Mouse (Mus musculus) right cerebral cortex, postnatal 4 days (tissue): ENCODE measurements around the gene Plcb4.

Experiments used
- DNase-seq: peaks from one replicate; pipeline ENCODE4 v3.0.0-alpha.2; 2022

Gene Plcb4

DNA sequence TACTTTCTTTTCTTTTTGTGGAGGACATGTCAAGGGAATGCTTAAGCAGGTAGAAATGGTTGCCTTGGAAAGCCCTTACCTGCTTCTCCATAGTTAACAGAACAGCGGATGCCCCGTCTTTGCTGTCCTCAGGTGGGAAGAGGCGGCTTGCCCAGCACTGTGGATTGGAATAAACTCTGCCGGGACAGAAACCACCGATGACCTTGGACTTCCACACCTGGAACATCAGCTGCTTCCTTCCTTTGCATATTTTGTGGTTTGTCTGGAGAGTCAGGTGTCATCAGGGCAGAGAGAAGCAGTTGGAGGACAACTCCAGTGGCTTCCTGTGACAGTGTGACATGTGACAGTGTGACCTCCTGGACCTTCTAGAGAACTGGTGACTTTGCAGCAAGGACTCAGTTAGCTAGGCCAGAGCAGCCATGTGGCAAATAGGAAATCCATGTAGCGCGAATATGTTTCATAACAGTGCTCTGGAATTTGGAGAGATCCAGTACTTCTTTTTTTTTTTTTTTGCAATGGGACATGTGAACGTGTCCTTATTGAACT lies 154.0 kb downstream of the Plcb4 start:
- DNase-seq: no peak

DNA sequence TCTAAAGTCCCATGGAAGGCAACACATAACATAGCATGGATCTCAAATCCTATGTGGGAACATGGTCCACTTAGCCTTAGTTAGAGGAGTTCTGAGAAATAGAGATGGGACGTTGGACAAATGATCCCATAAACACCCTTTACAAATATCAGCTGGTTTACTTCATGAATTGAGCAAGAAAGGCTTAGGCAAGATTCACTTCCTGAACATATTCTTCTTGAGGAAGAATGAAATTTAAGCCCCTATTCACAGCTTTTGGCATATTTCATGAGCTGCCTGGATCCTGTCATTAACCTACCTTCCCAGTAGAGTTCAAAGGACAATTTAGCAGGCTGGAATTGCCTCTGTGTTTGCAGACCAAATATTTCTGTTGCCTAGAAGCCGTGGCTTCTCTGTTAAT lies 161.9 kb downstream of the Plcb4 start:
- DNase-seq: no peak

- DNase-seq: no peak
Measured at GRCm38 (mm10) chr2:135823690-135824089, 164.9 kb downstream of the Plcb4 start.

DNA sequence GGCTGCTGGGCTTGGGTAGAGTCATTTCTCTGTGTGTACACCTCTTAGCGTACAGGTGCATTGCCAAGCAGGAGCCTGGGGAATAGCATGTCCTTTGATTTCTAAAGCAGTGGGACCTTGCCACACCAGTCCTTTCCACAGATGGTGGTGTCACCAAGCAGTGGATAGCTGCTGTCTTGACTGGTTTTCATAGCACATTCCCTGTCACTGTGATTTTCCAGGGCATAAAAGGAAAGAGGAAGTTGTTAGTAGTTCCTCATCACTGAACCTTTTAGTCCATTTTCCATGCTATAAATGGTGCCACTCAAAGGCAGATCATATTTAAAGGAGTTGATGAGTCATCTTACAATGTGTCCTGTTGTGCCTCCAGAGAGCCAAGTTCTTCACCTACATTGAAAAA lies 165.9 kb downstream of the Plcb4 start:
- no peak for DNase-seq

- DNase-seq: no peak
Measured at GRCm38 (mm10) chr2:135825645-135826044, 166.8 kb downstream of the Plcb4 start.

DNA sequence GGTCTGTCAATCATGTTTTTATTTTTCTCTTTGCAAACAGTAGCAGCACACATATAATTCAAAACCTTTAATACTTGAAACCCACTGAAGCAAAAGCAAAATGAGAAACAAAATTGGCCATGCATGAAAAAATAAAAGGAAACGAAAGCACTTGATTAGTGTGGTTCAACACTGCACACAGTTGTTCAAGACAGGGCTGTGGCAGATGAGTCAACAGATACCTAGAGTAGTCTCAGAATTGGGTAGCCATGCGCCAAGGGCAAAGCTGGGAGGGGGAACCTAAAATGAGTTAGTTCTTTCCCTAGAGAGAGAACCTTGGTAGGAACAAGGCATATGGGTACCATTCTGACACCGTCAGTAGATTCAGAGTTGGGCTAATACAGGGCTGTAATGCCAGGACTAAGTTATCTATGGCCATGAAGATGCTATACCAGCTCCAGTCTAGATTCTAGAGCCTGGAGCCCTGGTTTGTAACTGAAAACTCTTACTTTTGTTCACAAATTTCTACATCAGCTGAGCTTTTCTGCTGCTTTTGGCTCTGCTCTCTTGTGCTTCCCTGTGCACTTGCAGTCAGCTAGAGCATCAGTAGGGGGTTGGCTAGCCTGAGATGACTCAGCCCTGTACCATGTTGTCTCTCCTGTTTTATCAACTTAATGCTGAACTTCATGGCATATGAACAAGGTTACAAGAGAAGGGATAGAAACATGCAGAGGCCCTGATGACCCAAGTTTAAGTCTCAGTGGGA lies 168.0 kb downstream of the Plcb4 start:
- no peak for DNase-seq

DNA sequence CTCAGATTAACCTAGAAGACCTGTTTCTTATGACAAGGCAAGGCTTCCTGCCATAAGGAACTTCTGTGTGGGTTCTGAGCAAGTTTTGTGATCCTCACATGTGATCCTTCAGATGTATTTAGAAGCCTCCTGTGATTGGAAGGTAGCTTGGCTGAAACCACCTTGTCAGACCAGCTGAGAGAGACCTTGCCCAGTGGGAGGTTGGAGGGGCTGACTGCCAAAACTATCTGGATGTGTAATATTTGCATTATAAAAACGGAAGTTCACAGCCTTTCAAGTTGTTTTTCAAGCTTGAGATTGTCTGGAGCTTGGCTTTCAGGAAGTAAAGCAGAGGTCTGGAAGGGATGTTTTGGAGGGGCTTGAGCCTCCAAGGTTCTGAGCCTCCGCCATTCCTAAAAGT lies 169.6 kb downstream of the Plcb4 start:
- DNase-seq: no peak

DNA sequence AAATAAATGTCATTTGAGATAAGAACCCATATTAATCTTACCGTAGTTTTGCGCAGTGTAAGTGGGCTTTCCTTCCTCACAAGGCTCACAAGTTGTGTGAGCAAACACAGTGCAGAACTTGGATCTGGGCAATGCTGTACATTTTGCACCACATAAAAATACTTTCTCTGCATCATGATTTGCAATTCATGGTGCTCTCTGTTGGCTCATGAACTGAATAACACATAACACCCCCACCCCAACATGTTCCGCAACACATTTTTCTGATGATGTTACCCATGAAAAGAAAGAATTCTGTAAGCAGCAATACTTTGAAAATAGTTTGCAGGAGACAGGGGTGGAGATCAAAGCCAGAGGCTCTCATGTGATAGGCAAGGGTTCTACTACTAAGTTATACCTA lies 174.9 kb downstream of the Plcb4 start:
- DNase-seq: no peak

GRCm38 (mm10) chr2:135834435-135834834 lies 175.6 kb downstream of the Plcb4 start:
- no peak for DNase-seq

DNA sequence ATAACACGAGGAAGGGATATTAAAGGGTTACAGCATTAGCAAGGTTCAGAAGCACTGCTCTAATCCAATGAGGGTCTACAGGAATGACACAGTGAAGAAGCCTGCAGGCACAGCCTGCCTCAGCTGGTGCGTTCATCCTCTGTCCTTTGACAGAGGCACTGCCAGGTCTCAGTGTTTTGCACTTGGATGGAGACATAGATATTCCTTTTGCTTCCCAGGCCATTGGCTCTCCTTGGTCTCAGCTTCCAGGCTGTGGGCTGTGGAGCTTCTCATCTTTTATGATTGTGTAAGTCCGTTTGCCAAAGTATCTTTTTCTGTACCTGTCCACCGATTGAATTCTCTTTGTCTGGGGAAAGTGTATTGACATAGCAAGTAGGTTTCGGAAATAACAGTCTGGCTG lies 177.1 kb downstream of the Plcb4 start:
- DNase-seq: no peak

GRCm38 (mm10) chr2:135836426-135836825 lies 177.6 kb downstream of the Plcb4 start:
- DNase-seq: no peak

- DNase-seq: no peak
Measured at GRCm38 (mm10) chr2:135837730-135838129, 178.9 kb downstream of the Plcb4 start.

DNA sequence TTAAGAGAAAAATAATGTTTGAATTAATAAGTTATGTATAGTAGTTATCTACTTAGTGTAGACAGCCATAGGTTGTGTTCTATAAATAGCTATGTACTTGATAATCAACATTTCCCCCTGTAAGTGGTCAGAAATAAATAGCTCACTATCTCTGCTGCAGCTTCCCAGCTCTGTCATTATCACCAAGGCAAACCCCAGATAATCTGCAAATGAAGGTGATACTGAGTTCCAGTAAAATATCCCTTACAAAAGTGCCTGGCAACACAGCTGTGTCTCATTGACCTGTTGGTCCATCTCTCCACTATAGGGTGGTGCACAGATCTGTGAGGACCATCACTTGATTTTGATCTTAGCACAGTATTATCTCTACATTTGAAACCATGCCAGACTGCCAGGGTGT lies 179.3 kb downstream of the Plcb4 start:
- no peak for DNase-seq

GRCm38 (mm10) chr2:135838651-135839286 lies 180.0 kb downstream of the Plcb4 start:
- no peak for DNase-seq

- DNase-seq: no peak
Measured at GRCm38 (mm10) chr2:135843721-135844120, 184.9 kb downstream of the Plcb4 start.

GRCm38 (mm10) chr2:135846903-135847302 lies 188.1 kb downstream of the Plcb4 start:
- no peak for DNase-seq

DNA sequence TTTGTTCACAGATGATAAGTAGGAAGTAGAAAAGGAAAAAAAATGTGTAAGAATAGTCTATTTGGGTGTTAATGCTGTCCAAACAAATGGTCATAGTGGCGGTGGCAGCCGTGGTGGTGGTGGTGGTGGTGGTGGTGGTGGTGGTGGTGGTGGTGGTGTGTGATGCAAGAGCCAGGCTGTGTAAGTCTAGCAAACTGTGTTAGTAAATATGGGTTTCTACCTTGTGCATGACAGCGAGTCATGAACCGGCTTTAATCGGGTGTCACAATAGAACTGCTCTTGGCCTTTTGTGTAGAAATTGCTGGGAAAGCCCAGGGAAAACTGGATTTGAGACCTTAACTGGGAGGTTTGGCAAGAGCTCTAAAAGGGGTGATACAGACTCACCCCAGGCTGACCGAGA lies 188.9 kb downstream of the Plcb4 start:
- no peak for DNase-seq

GRCm38 (mm10) chr2:135848169-135848568 lies 189.4 kb downstream of the Plcb4 start:
- no peak for DNase-seq

DNA sequence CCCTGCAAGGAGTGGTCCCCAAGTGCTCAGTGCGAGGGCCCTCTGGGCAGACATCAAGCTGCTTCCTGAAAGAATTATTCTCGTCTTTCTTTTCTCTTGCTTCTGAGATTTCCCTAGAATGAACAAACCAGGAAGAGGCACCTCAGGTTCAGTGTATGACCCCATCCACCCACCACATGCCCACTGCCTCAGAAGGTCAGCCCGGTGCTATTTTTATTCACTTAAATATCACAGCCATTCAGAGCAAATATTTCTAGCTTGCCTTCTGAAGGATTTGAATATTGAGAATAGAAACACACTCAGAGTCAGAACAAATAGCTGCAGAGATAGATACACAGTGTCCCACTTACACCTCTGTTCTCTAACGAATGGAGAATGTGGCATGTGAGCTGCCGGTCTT lies 193.2 kb downstream of the Plcb4 start:
- no peak for DNase-seq

DNA sequence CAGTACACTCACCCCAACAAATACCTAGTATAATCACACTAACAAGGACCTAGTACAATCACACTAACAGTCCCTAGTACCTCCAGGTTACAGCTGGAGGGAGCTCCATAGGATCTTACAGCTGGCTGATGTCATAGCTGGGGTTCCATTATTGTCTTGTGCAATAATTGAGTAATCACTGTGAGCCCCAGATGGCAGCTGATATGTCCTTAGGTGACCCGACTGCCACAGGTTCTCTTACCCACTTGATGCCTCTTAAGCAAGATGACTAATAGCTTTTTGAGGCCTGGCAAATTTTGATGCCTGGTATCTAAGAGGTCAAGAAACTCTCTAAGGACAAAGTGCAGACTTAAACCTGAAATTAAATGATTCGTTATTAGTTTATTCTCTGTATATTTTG lies 194.3 kb downstream of the Plcb4 start:
- no peak for DNase-seq

DNA sequence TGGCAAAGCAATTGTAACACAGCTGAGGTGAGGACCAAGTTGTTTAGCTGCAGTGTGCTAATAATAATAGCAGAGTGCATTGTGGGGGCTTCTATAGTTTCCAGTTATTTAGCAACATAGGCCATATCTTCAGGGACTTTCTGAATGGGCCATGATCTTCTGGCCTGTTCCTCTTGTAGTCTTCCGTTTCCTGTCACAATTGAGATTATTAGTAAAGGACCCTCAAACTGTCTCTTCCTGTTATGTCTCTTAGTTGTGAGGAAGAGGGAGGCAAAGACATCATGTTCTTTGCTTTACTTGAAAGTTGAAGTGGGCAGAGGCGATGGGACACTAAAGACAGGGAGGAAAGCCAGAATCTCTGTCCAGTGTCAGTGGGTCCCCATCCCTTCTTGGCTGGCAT lies 195.2 kb downstream of the Plcb4 start:
- no peak for DNase-seq

GRCm38 (mm10) chr2:135855890-135856490 lies 197.2 kb downstream of the Plcb4 start:
- DNase-seq: no peak

GRCm38 (mm10) chr2:135856826-135857225 lies 198.0 kb downstream of the Plcb4 start:
- DNase-seq: no peak
